Mouse (Mus musculus): ENCODE data around the gene Cyp2w1.

Cyp2w1 gene

DNA sequence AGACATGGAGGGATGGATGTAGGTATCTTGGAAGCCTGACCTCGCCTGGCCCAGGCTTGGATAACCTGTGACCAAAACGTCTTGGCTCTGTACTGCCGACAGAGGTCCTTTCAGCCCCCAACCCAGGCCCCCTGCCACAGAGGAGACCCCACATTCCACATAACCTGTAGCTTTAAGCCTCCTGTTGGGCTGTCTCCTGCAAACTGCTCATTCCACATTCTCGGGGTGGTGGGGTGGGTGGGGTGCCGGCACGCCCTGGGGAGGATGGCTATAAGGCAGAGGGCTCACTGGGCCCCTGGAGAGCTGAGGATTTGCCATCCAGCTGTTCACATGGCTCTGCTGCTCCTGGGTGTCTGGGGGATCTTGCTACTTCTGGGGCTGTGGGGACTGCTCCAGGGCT is at the start of gene Cyp2w1:
TSS of gene Cyp2w1 (plus strand) at position 301 of the 400 bp plus-strand sequence.
- no peak for DNase-seq (ENCODE audit: low spot score)

GRCm38 (mm10) chr5:139303646-139304061 is 48.8 kb upstream of the Cyp2w1 start:
- DNase-seq (ENCODE audit: low spot score): no peak

DNA sequence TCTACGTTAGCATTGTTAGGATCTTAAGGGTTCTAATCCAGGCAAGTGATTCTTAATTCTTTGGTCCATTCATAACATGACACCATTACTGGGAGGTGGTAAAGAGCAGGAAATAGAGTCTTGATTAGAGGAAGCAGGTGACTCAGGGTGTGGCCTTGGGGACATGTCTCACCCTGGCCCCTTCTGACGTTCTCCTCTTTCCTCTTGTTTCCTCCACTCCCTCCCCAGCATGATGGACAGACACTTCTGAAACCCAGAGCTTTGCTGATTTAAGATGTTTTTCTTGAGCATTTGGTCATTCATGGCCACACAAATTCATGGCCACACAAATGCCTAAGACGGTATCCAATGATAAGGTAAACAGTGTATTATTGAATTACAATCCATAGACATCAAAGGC is 42.5 kb upstream of the Cyp2w1 start:
- no peak for DNase-seq (ENCODE audit: low spot score)

GRCm38 (mm10) chr5:139310477-139310876 is 41.9 kb upstream of the Cyp2w1 start:
- DNase-seq (ENCODE audit: low spot score): no peak

GRCm38 (mm10) chr5:139311822-139312221 is 40.6 kb upstream of the Cyp2w1 start:
- DNase-seq (ENCODE audit: low spot score): no peak

GRCm38 (mm10) chr5:139313536-139313935 is 38.9 kb upstream of the Cyp2w1 start:
- no peak for DNase-seq (ENCODE audit: low spot score)

- no peak for DNase-seq (ENCODE audit: low spot score)
Observed at GRCm38 (mm10) chr5:139314941-139315642, 37.3 kb upstream of the Cyp2w1 start.

DNA sequence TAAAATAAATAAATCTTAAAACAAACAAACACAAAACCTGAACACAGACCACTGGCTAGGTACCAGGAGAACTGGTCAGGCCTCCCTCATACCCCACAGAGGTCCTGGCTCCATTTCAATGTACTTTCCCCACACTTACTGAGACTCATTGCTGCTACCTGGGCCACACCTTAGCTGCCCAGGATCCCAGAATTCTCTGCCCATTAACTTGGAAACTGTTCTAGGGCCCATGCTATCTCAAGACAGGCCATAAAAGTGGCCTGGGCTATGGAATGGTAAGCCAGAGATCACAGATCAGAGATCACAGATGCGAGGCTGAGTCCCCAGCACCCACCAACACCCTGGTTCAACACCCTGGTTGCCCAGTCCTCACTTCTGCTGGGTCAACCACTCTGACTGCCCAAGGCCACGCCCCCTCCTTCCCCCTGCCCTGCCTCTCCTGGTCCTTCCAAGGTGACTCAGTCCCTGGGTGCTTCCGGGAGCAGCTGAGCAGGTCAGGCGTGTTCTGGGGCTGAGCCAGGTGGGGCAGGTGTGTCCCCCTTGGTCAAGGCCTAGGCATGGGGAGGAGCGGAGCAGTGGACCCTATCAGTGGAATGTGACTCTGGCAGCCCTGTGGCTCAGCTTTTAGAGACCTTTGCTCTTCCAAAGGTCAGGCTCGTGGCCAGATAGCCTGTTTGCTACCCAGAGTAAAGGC is 35.3 kb upstream of the Cyp2w1 start:
- DNase-seq (ENCODE audit: low spot score): no peak

- DNase-seq (ENCODE audit: low spot score): no peak
Observed at GRCm38 (mm10) chr5:139317751-139318504, 34.5 kb upstream of the Cyp2w1 start.

DNA sequence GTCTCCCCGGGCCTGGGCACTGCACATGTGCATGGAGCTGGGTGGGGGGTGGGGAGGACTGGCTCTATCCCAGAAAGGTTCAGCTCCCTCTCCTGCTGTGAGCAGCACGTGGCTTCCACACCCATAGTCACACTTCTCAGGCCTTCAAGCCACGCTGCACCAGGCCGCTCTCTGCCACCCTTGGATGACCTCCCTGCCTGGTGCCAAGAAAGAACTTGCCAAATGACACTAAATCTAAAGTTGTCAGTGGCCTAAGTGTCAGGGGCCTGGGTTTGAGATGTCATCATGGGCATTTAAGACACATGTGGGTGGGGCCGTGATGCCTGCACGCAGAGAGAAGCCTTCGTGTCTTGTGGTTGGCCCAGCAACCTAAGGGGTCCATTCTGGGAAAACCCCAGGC is 32.0 kb upstream of the Cyp2w1 start:
- no peak for DNase-seq (ENCODE audit: low spot score)

DNA sequence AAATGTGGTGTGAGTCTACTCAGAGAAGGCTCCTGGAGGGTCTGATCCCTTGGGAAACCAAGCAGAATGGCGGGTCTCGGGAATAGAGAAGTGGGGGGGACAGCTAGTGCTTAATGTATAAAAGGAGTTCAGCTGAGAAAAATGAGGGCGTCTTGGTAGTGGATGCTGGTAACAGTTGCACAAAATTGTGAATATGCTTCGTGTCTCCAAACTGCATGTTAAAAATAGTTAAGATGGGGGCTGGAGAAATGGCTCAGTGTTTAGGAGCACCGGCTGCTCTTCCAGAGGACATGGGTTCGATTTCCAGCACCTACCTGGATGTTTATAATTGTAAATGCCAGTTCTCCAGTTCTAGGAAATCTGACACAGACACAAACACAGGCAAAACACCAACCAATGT is 31.1 kb upstream of the Cyp2w1 start:
- no peak for DNase-seq (ENCODE audit: low spot score)

DNA sequence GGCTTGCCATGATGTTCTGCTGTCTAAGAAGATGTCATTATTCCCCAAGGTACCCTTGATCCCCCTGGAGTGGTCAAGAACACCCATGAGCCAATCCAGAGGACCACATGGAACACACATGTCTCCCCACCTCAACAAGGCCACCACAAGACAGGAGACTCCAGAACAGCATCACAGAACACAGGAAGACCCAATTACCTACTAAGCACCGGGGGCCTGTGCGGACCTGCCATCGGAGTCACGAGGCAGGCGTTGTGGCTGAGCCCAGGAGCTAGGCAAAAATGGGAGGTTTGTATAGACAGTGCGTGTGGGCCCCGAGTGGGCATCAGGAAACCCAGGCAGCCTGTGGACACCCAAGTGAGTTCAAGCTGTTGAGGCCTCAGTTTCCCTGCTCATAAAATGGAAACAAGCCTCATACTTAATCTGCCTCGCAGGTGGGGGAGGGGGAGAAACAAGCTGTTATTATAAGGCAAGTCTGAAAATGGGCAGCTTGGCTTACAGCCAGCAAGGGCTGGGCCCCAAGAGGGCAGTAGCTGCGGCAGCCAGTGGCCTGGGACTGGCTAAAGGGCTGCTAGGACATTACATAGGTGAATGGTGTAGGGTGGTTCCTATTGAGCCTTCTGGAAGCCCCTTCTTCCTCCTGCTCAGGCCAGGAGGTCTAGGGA is 29.0 kb upstream of the Cyp2w1 start:
- no peak for DNase-seq (ENCODE audit: low spot score)

DNA sequence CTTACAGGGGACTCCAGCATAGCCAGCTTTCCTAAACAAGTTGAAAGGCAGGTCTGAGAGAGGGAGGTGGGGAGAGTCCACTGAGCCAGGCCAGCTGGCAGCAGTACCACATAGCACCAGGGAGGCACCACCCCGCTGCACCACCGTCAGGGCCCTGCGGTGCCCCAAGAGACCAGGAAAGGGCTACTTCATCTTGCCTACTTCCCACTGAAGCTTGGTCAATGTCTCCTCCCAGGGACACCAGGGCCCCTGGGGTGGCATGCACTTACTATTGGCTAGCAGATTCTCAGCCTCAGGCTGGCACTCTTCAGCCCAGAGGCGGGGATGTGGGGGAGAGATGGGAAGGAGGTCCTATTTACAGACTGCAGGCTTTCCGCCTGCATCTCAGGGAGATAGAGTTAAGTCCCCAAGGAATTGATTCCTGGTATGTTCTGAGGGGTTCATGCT is 28.3 kb upstream of the Cyp2w1 start:
- DNase-seq (ENCODE audit: low spot score): no peak

DNA sequence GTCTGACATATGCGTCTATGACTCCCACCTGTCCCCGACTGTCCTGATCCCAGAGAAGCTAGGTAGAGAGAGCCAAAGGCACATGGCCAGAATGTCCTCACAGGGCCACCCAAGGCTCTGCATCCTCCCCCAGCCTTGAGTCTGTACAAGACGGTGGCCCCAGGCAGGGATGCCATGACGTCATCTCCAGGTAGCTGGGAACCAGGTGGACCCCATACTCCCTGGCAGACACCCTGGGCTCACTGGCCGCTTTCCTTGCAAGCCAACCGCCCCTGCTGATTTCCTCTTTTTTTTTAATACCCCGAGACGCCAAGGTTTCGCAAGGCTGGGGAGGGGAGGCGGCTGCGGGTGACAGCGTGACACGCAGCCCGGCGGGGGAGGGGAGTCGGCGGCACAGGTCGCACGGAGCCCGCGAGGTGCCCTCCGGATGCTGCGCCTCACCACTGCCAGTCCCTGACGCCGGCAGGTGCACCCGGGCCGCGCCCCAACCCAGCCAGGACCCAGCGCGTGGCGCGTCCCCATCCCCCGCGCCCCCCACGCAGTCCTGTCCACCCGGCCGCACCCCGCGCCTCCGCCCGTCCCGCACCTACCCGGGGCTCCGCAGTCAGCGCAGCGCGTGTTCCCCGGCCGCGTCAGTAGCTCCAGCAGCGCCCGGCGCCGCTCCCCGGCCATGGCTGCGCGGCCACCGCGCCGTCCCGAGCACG is 27.6 kb upstream of the Cyp2w1 start:
- no peak for DNase-seq (ENCODE audit: low spot score)

GRCm38 (mm10) chr5:139325395-139325966 is 26.9 kb upstream of the Cyp2w1 start, which contains the start of gene Adap1:
TSS of gene Adap1 (minus strand) at chr5:139325622.
- DNase-seq (ENCODE audit: low spot score): peak; percentile 45

- no peak for DNase-seq (ENCODE audit: low spot score)
Observed at GRCm38 (mm10) chr5:139326111-139326696, 26.2 kb upstream of the Cyp2w1 start.

- no peak for DNase-seq (ENCODE audit: low spot score)
Observed at GRCm38 (mm10) chr5:139326986-139327633, 25.3 kb upstream of the Cyp2w1 start.

DNA sequence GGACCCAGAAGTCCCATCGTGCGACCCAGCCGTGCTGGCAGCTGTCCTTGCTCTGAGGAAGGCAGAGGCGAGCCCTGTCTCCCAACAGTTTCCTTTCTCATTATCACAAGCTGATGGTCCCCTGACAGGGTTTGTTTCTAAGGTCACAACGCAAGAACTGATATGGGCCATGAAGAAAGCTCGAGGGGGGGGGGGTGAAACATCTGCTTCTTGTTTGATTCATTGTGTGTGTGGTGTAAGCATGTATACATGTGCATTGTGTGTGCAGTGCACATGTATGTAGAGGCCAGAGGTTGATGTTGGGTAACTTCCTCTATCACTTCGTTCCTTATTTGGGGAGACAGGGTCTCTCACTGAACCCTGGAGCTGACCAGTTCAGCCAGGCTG is 24.8 kb upstream of the Cyp2w1 start:
- DNase-seq (ENCODE audit: low spot score): no peak

DNA sequence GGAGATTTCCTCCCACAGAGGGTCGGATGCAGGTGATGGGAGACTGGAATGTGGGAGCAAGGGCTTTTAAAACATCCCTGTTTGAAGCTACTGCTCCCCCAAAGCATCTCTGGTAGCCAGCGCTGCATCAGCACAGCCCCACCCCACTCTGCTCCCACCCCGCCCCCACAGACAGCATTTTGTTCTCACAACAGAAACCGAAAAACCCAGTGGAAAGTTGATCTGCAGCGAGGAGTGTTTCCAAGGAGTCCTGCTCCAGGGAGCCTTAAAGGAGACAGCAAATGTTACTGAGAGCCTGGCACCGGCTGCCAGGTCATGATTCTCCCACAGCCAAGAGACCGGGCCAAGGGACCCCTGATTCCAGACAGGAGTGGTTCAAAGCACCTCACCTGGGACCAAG is 21.7 kb upstream of the Cyp2w1 start:
- no peak for DNase-seq (ENCODE audit: low spot score)

GRCm38 (mm10) chr5:139331742-139332141 is 20.7 kb upstream of the Cyp2w1 start:
- DNase-seq (ENCODE audit: low spot score): peak; percentile 86

All from embryo, embryonic 10 days (tissue).